ENCODE assay signal across 17 mouse cellular contexts in the genomic region with DNA sequence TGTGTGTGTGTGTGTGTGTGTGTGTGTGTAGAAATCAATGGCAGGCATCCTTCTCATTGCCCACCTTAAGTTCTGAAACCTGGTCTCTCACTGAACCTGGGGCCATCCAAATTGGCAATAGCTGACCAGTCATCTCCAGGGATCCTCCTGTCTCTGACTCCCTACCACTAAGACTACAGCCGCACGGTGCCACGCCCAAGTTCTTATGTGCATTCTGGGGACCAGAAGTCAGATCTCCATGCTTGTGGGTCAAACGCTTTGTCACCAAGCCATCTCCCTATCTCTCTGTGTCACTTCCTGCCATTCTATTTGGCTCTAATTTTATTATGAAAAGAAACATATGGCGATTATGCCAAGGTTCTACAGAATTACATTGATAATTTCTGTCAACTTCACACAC.
"Had no signal": no experiment of that assay in that cellular context is flagged by ENCODE, and none has a peak within 500 bp of the region (broad histone marks: within the 10 kb centered on the region; RNA-seq: fewer than 3 reads in every experiment).

No protein-coding gene starts in this region.

- DNase-seq: retina, postnatal 1 day; right cerebral cortex, adult 18-20 months; right cerebral cortex, postnatal 14 days; right cerebral cortex, postnatal 25 days; right cerebral cortex, postnatal 4 days; spleen, adult 18-20 months; thymus, adult 18-20 months; thymus, adult 2 months; thymus, postnatal 14 days; thymus, postnatal 25 days; thymus, postnatal 36 days; thymus, postnatal 4 days had no signal

- H3K27me3 ChIP-seq: neural tube, embryonic 12.5 days; neural tube, embryonic 13.5 days; neural tube, embryonic 15.5 days; stomach, embryonic 15.5 days had no signal

- H3K4me3 ChIP-seq: neural tube, embryonic 12.5 days; neural tube, embryonic 13.5 days; neural tube, embryonic 15.5 days; stomach, embryonic 15.5 days had no signal

- H3K27ac ChIP-seq: neural tube, embryonic 12.5 days; stomach, embryonic 15.5 days; stomach, postnatal 0 days had no signal

- H3K4me1 ChIP-seq: stomach, embryonic 15.5 days had no signal

- H3K9me3 ChIP-seq: neural tube, embryonic 12.5 days; neural tube, embryonic 13.5 days; neural tube, embryonic 15.5 days; stomach, embryonic 15.5 days had no signal

- H3K36me3 ChIP-seq: neural tube, embryonic 12.5 days; neural tube, embryonic 13.5 days; neural tube, embryonic 15.5 days; stomach, embryonic 15.5 days had no signal

- H3K9ac ChIP-seq: neural tube, embryonic 12.5 days; neural tube, embryonic 13.5 days; neural tube, embryonic 15.5 days; stomach, embryonic 15.5 days had no signal
